In genomic region chr7:134236727-134237126, GRCm38 (mm10) we compare ENCODE assay signal across 24 mouse cellular contexts.
"Had no signal": no experiment of that assay in that cellular context is flagged by ENCODE, and none has a peak within 500 bp of the region (broad histone marks: within the 10 kb centered on the region; RNA-seq: fewer than 3 reads in every experiment).

No protein-coding gene starts in this region.

- H3K4me3 ChIP-seq: embryonic facial prominence, embryonic 10.5 days; embryonic facial prominence, embryonic 12.5 days; embryonic facial prominence, embryonic 13.5 days; embryonic facial prominence, embryonic 15.5 days; erythroblast, embryonic 14.5 days; forebrain, embryonic 10.5 days; forebrain, embryonic 12.5 days; forebrain, embryonic 13.5 days; forebrain, embryonic 15.5 days; gastrocnemius, adult 2 months; heart, adult 2 months had no signal

- H3K27ac ChIP-seq: embryonic facial prominence, embryonic 10.5 days; embryonic facial prominence, embryonic 12.5 days; embryonic facial prominence, embryonic 13.5 days; embryonic facial prominence, embryonic 15.5 days; forebrain, embryonic 10.5 days; forebrain, embryonic 12.5 days; forebrain, embryonic 13.5 days; forebrain, embryonic 15.5 days; gastrocnemius, adult 2 months; heart, adult 2 months had no signal

- DNase-seq: cerebellum, adult 8-10 months; cerebellum, adult 9-10 months; cerebellum, adult 9-11 months; cerebellum, postnatal 10 days; cerebellum, postnatal 14 days; cerebellum, postnatal 25 days; cerebellum, postnatal 36 days; embryo, embryonic 11 days; forebrain, postnatal 0 days; gastrocnemius, postnatal 10 days; gastrocnemius, postnatal 14 days; gastrocnemius, postnatal 36 days; heart, adult 18-20 months; heart, adult 2 months had no signal

- H3K4me1 ChIP-seq: embryonic facial prominence, embryonic 12.5 days; embryonic facial prominence, embryonic 15.5 days; forebrain, embryonic 10.5 days; forebrain, embryonic 12.5 days; forebrain, embryonic 13.5 days; forebrain, embryonic 15.5 days had no signal
